Mouse (Mus musculus) testis, adult 2 months (tissue): Measurements from ENCODE around the gene Kdm4a.

Experiments used
- CTCF ChIP-seq: fragments of 200-500 bp; IDR thresholded peaks from 2 replicates; pipeline ENCODE4 v1.5.1; 2012; ENCODE audit warnings: low read depth, mild to moderate bottlenecking, inconsistent platforms, low read length, moderate library complexity; ENCODE audit not compliant: control insufficient read depth, insufficient read depth, insufficient replicate concordance
- POLR2A ChIP-seq: fragments of 200-500 bp; IDR thresholded peaks from 2 replicates; pipeline ENCODE4 v1.6.1; 2012; ENCODE audit warnings: low read depth, mild to moderate bottlenecking, inconsistent platforms, low read length, moderate library complexity; ENCODE audit not compliant: control insufficient read depth

- TF ChIP-seq POLR2A (no peak), CTCF (no peak)
Measured at GRCm38 (mm10) chr4:118198606-118199005, 18.8 kb upstream of the Kdm4a start.
